Mouse (Mus musculus) E14TG2a.4 (cell line): ENCODE data around the gene Slc39a3.
"Not testable (repeated sequence)": the region's sequence is repeated elsewhere in the genome, so short reads cannot be mapped to it uniquely, and the experiment has no call there.

ENCODE experiments used
- CTCF ChIP-seq: conservative IDR thresholded peaks from 2 replicates; pipeline ENCODE4 v1.5.1; 2014; ENCODE audit warnings: low read length
- NANOG ChIP-seq: IDR thresholded peaks from 2 replicates; pipeline ENCODE4 v1.6.1; 2014; ENCODE audit warnings: borderline replicate concordance, low read length, mixed read lengths
- POU5F1 ChIP-seq: IDR thresholded peaks from 2 replicates; pipeline ENCODE4 v1.6.1; 2014; ENCODE audit warnings: low read length, borderline replicate concordance

GRCm38 (mm10) chr10:80989854-80990253 is 47.4 kb downstream of the Slc39a3 start:
- not testable (repeated sequence) for TF ChIP-seq CTCF, NANOG, POU5F1
